Comparison of ENCODE assay signal across 17 mouse cellular contexts in genomic region chr7:88161586-88161985, GRCm38 (mm10).
"Had no signal": no experiment of that assay in that cellular context is flagged by ENCODE, and none has a peak within 500 bp of the region (broad histone marks: within the 10 kb centered on the region; RNA-seq: fewer than 3 reads in every experiment).

No protein-coding gene starts in this region.

- H3K4me2 ChIP-seq: lung, embryonic 14.5 days; midbrain, embryonic 12.5 days; neural tube, embryonic 13.5 days; neural tube, embryonic 15.5 days had no signal

- H3K9ac ChIP-seq: lung, embryonic 14.5 days; midbrain, embryonic 12.5 days; neural tube, embryonic 13.5 days; neural tube, embryonic 15.5 days had no signal

- H3K4me1 ChIP-seq: midbrain, embryonic 10.5 days; midbrain, embryonic 12.5 days; neural tube, embryonic 13.5 days; neural tube, embryonic 15.5 days had no signal

- H3K27ac ChIP-seq: midbrain, embryonic 10.5 days; midbrain, embryonic 12.5 days; neural tube, embryonic 13.5 days; neural tube, embryonic 15.5 days had no signal

- H3K27me3 ChIP-seq: midbrain, embryonic 12.5 days; neural tube, embryonic 13.5 days; neural tube, embryonic 15.5 days had no signal

- H3K9me3 ChIP-seq: midbrain, embryonic 10.5 days; midbrain, embryonic 12.5 days; neural tube, embryonic 13.5 days; neural tube, embryonic 15.5 days had no signal

- H3K4me3 ChIP-seq: midbrain, embryonic 10.5 days; midbrain, embryonic 12.5 days; myocyte; neural tube, embryonic 13.5 days; neural tube, embryonic 15.5 days had no signal

- H3K36me3 ChIP-seq: midbrain, embryonic 10.5 days; midbrain, embryonic 12.5 days; neural tube, embryonic 13.5 days; neural tube, embryonic 15.5 days had no signal

- DNase-seq: lung, adult 18-20 months; lung, embryonic 14.5 days; lung, postnatal 10 days; lung, postnatal 4 days; midbrain, embryonic 14.5 days; right cerebral cortex, adult 18-20 months; right cerebral cortex, postnatal 25 days; right cerebral cortex, postnatal 4 days; spleen, adult 18-20 months; thymus, adult 18-20 months; thymus, postnatal 14 days; thymus, postnatal 36 days had no signal
